Mouse (Mus musculus): ENCODE data around the gene Tada2b.

DNA sequence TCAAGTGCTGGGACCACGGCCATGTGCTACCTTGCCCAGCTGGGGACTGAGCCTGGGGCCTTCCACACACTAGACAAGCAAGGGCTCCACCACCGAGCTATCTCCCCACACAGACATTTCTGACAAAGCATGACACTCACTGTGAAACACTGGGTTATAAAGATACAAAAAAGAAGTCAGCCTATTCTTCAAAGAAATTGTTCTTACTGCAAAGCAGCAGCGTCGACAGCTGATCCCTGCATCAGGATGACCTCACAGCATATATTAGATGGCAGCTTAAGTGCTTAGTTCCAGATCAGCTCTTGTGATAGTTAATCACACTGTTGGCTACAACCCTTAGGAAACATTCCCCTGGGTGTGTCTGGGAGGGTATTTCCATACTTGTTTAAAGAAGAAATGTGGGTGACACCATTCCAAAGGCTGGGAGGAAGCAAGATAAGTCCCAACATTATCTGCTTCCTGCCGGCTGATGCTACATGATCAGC is 39.2 kb upstream of the Tada2b start:
- TF ChIP-seq CTCF (IDR thresholded peaks at IDR 0.05; ENCODE audit: low read depth), result no peak
- no peak for TF ChIP-seq EP300 (IDR thresholded peaks at IDR 0.05; ENCODE audit: low read depth)
